Mouse (Mus musculus) frontal cortex, postnatal 14 days (tissue): ENCODE data around the gene Trpm6.
A peak's percentile ranks its signal among the peaks of the same experiment; 100 is the strongest.

Source experiments
- DNase-seq, 2 experiments: peaks; one replicate each; pipeline ENCODE4 v3.0.0; 2022; ENCODE audit warnings: low spot score in 2 of 2

Trpm6 gene

DNA sequence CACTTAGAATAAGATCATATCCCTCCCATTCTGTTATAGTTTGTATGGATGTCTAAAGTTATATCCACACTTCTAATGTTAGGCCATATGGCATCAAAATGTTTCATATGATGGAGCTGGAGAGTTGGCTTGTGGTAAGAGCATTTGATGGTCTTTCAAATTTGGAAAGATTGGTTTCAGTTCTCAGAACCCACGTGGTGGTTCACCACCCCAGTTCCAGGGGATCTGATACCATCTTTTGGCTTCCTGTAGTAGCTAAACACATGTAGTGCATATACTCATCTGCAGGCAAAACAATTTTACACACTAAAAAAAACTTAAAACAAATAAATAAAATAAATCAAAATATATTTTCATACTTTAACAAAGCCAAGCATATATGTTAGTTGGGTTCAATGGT is 21.3 kb downstream of the Trpm6 start:
- no peak for DNase-seq

GRCm38 (mm10) chr19:18771561-18771960 is 21.8 kb downstream of the Trpm6 start:
- no peak for DNase-seq

- no peak for DNase-seq
Observed at GRCm38 (mm10) chr19:18772888-18773488, 23.2 kb downstream of the Trpm6 start.

DNA sequence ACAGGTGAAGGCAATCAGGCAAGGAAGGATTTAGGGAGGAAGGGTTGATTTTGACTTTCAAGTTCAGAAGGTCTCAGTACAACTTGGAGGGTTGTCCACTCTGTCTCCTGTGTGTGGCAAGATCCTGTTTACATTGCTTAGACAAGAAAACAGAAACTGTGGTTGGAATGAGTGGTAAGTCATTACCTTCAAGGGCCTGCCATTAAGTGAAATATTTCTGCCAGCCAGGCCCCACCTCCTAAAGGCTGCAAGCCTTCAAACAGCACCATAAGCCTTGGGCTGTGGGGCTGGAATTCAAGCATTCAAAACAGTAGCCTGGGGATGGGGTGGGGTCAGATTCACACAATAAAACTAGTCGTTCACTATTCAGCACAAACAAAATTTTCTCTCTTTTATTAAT is 24.3 kb downstream of the Trpm6 start:
- DNase-seq: no peak

GRCm38 (mm10) chr19:18799646-18800045 is 49.9 kb downstream of the Trpm6 start:
- DNase-seq: no peak

DNA sequence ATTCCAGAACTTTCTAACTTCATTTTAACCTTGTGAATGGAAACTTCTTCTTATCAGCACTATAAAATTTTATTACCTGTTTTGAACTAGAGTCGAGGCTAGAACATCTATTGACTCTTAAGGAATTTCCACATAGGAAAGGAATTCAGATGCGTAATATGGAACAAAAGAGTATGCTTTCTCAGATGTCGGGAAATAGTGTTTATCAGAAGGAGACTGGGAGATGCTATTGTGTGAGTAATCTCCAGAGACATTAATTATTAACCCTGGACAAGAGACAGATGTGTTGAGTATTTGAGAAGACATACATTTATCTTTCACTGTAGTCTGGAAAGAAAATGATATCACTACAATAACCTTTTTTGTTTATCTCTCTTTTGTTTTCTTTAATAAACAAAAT is 61.5 kb downstream of the Trpm6 start:
- no peak for DNase-seq

DNA sequence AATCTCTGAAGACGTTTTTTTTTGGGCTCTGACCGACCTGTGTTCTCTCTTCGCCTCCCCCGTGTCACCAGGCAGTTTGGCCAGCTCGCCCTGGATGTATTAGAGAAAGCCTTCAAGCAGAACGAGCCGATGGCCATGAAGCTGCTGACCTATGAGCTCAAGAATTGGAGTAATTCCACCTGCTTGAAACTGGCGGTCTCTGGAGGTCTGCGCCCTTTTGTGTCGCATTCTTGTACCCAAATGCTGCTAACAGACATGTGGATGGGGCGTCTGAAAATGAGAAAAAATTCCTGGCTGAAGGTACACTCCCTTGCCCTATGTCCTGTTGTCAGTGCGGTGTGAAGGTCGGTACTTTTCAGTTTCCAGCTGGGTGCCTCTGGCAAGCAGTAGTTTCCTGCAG is 65.4 kb downstream of the Trpm6 start:
- no peak for DNase-seq

DNA sequence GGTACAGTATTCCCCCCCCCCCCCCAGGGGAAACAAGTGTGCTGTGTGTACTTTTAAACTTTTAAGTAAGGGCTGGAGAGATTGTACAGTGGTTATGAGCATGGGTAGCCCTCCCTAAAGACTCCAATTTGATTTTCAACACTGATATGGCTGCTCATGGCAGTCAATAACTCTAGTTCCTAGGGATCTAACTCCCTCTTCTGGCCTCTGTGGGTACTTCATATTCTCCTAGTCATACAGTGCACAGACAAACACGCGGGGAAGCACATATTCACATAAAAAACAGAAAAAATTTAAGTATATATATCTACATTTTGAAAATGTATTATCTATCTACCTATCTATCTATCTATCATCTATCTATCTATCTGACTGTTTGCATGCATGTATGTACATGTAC is 67.6 kb downstream of the Trpm6 start:
- no peak for DNase-seq

DNA sequence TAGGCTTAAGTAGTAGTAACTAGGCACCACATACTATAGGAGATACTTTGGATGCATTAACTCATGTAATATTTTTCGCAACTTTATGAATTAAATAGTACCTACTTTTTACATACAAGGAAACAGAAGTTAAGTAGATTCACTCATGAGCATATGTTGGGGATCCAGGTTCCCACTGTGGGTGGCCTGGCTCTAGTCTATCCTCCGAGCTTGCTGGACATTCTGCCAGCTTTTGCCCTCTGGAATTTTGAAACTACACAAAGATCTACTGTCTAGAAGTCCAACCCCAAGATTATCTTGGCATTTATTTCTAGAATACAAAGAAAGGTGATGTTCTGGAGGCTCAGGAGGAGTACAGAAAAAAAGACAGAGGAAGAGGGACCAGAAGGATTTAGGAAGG is 78.8 kb downstream of the Trpm6 start:
- no peak for DNase-seq

DNA sequence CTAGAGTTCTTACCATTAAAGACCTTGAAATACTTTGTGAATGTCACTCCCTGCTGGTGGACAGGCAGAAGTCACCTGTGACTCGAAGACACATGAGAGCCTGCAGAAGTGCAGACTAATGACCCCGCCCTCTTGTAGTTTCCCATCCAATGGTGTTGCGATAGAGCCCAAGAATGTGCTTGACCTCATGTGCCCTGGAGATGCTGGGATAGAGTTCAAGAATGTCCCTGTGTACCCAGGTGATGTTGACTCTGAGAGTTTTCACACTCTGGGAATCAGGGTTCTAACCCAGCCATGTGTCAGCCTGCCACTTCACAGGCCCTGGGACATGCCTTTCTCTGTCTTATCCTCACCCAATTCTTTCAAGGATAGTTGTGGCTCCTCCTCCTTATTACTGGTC is 81.4 kb downstream of the Trpm6 start:
- DNase-seq: no peak

GRCm38 (mm10) chr19:18834971-18835370 is 85.2 kb downstream of the Trpm6 start:
- peak; percentile 10 to 70 for DNase-seq

- no peak for DNase-seq
Observed at GRCm38 (mm10) chr19:18841789-18842562, 92.2 kb downstream of the Trpm6 start.

- DNase-seq: no peak
Observed at GRCm38 (mm10) chr19:18842626-18843025, 92.8 kb downstream of the Trpm6 start.

DNA sequence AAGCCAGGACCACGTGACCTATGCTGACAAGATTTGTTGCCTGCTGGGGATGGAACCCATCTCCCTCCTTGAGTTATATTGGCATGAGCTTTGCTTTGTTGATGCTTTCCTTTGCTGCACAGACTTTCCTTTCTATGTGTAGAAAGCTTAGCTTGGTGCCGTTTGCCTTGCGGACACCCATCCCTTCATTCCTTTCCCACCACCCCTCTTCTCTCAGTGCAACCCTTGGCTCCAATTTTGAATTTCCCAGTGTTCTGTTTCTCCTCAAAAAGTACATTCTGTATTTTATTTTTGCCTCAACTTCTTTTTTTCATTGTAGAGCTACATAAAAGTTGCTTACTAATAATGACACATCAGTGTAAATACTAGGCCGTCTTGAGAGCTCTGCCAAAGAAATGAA is 96.6 kb downstream of the Trpm6 start:
- no peak for DNase-seq

DNA sequence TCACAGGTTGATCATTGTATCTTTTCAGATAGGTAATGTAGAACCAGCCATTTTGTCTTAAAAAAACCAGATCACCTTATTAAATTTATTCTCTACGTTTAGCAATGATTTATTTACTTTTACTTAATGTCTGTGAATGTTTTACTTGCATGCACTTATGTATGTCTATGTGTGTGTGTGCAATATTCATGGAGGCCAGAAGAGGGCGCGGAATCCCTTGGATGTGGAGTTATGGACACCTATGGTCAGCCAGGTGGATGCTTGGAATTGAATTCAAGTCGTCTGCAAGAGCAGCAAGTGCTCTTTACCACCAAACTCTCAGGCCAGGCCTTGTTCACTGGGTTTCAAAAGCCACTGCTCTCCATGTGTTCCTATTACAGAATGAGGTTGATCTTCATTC is 118.5 kb downstream of the Trpm6 start:
- no peak for DNase-seq

- peak in 1 of 2 experiments; percentile 22 for DNase-seq
Observed at GRCm38 (mm10) chr19:18872792-18873569, 123.2 kb downstream of the Trpm6 start.

GRCm38 (mm10) chr19:18873709-18874644 is 124.2 kb downstream of the Trpm6 start:
- no peak for DNase-seq

DNA sequence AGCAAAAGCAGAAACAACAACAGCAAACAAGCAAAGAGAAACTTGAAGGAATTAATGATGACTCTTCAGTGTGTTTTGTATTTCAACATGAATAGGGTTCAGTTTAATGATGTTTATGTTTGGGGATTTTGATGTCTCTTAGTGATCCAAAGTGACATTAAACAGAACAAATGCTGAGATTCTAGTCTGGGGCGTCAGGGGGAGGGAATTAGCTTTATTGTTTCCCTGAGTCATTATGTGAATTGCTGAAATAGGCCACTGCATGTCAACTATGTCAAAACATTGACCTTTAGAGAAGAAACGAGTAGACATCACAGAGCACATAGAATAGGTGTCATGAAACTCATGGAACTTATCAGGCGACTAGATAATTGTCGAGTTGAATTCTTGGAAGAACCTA is 129.5 kb downstream of the Trpm6 start:
- no peak for DNase-seq

DNA sequence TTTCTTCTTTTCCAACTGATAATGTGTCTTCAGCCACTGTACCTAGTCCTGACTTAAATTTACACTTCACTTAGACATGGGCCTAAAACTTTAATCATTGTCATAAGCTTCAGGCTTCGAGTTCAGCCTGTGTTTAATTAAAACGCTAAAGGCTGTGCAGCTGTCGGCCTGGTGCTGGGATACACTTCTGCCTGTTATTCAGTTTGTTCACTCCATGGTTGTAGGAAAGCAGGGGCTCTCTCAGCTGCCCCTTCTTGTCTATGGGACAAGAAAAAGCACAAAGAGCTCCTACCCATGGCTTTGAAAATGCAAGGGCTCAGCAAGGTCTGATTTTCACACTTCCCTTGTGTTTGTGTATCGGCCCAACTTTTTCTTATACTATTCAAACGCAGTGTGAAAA is 131.4 kb downstream of the Trpm6 start:
- no peak for DNase-seq

DNA sequence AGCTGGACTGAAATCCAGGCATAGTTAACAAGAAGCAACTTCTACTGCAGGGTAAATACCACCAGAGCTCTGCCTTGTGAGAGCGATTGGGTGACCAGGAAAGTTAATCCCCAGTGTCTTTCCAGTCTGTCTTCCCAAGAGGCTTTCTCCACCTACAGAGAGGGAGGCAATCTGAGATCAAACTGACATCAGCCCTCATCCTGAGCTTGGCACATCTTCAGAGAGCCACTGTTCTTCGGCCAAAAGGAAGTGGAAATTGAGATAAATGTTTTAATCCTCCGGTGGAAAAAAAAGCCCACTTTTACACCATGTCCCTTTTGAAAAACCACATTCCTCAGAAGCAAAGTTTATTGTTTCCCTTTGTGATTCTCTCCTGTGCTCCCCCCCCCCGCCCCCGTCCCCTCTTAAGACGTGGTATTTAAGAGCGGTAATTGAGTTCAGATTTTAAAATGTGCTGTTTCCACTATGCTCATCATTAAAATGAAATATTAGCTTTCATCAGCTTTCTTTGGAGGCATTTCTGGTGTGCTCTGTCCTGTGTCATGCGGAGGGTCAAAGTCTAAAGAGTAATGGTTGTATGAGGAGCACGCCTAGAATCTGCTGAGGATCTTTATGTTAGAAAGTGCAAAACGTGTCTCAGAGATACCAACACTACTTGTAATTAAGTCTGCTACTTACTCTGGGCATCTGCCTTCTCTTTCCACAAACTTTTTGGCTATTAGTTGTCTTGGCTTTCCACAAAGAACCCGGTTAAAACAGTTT is 138.0 kb downstream of the Trpm6 start:
- no peak for DNase-seq
